Mouse (Mus musculus) liver, postnatal 0 days (tissue): ENCODE data around the gene Gata5.

Experiments used
- CTCF ChIP-seq: sonication (generic); IDR thresholded peaks from 2 replicates; pipeline ENCODE4 v1.5.1; 2016; ENCODE audit warnings: antibody characterized with exemption, low read depth
- EP300 ChIP-seq: IDR thresholded peaks from 2 replicates; pipeline ENCODE4 v1.6.1; 2016; ENCODE audit warnings: antibody characterized with exemption, low read depth, mild to moderate bottlenecking

DNA sequence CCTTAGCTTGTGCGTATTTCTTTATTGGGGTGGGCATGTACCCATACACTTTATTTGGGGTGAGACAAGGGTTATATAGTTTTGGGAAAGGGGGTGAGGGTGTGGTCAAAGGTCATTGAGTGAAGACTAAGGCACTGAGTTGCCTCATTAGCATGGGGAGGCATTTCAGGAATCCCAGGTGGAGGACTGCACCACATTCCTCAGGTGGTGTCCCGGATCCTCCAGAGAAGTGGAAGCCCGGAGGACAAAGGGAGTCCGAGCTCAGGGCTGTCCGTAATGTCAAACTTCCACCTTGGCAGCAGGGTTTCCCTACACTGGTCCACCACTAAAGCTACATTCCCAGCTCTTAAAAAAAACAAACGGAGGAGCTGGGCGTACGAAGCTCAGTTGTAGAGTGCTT, 41.6 kb downstream of the Gata5 start:
- TF ChIP-seq EP300 (no peak), CTCF (no peak)
